Mouse (Mus musculus): ENCODE data around the gene Gna11. TPM values are rescaled to one million over a fixed set of nuclear protein-coding genes. Genes with fewer than 3 reads are reported as not detected.

Gna11 gene
- total RNA-seq, 2 experiments from 2014 or later, result 47.8 to 49.8 TPM

- DNase-seq, result no peak
These were observed 39.9 kb downstream of the Gna11 start for GRCm38 (mm10) chr10:81505016-81505664.

- DNase-seq, result peak; percentile 84 to 96
These were observed 42.3 kb downstream of the Gna11 start for GRCm38 (mm10) chr10:81502658-81503057.

DNA sequence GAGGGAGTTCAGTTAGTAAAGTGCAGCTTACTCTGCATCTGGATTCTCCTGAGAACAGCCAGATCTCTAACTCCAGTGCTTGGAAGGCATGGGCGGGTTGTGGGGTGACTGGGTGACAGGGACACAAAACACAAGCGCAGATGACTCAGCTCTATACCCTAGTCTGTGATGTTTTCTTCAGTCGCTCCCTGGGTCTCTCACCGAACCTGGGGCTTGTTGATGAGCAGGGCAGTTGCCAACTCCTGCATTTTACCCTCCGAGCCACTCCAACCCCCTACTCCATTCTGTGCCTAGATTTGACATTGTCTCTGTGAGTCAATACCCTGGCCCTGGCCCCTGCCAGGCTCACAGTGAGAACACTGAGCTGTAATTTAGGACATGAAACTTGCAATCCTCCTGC, 43.1 kb downstream of the Gna11 start:
- DNase-seq, result no peak

DNA sequence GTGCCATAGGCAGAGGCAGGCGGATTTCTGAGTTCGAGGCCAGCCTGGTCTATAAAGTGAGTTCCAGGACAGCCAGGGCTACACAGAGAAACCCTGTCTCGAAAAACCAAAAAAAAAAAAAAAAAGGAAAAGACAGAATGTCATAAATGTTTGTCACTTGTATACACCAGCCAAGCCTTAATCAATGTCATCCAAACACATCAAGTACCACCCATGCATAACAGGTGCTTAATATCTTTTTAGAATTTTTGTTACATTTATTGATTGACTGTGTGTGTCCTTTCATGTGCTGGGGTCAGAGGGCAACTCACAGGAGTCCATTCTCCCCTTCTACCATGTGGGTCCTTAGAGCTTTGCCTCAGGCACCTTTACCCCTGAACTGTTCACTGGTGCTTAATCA, 45.0 kb downstream of the Gna11 start, which contains the start of gene S1pr4:
Gene S1pr4, minus strand, starts transcription at position 101 of the 400 bp plus-strand sequence.
- no peak for DNase-seq

DNA sequence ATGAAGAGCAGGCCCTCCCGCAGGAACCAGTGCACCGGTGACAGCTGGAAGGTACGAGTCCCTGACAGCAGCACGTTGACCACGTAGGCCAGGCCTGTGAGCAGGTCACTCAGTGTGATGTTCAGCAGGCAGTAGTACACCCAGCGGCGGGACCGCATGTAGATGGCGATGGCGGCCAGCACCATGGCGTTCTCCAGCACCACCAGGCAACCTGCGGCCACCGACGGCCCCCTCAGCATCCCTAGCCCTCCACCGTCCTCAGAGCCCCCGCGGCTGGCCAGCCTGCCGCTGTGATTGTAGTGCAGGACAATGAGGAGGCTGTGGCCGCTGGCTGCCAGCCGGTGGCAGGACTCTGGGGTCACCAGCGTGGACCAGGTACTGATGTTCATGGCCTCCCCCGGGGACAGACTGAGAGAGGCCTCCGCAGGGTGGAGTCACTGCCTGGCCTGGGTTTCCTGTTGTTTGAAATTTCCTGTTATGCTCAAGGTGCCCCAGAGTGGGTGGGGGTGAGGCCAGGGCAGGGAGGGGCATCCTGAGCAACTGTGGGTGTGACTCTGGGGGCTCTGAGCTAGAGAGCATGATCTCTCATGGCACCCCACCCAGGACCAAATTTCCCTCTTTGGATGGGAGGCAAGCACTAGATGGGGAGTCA, 45.6 kb downstream of the Gna11 start:
- DNase-seq, result peak in 1 of 2 experiments; percentile 80

DNA sequence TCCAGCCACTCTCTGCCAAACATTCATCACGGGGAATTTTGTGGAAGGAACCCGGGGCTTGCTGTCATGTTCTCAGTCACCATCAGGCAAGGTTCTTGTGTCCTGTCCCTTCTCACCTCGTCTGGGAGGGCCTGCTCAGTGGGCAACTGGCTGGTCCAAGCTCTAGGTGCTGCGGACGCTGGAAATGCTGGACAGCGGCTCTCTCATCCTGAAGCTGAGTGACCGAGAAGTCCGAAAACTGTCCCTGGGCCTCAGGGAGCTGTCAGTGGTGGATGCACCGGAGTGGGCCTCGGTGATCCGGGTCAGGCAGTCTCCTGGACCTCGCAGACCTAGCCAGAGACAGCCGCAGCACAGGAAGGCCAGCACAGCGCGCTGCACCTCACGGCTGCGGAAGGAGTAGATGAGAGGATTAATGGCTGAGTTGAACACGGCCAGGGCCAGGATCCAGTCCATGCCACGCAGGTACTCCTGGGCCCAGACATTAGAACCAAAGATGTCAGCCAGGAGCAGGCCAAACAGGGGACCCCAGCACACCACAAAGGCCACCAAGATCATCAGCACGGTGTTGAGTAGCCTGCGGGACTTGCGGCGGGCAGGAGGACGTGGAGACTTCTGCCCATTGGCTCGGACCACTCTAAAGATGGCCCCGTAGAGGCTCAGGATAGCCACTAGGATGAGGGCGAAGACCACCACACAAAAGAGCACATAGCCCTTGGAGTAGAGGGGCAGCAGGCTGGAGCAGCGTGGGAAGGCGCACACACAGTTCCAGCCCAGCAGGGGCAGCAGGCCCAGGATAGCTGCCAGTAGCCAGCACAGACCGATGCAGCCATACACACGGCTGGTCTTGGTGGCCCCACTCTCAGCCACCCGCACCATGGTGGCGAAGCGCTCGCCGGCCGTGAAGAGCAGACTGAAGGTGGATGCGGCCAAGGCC, 46.4 kb downstream of the Gna11 start:
- DNase-seq, result no peak

DNA sequence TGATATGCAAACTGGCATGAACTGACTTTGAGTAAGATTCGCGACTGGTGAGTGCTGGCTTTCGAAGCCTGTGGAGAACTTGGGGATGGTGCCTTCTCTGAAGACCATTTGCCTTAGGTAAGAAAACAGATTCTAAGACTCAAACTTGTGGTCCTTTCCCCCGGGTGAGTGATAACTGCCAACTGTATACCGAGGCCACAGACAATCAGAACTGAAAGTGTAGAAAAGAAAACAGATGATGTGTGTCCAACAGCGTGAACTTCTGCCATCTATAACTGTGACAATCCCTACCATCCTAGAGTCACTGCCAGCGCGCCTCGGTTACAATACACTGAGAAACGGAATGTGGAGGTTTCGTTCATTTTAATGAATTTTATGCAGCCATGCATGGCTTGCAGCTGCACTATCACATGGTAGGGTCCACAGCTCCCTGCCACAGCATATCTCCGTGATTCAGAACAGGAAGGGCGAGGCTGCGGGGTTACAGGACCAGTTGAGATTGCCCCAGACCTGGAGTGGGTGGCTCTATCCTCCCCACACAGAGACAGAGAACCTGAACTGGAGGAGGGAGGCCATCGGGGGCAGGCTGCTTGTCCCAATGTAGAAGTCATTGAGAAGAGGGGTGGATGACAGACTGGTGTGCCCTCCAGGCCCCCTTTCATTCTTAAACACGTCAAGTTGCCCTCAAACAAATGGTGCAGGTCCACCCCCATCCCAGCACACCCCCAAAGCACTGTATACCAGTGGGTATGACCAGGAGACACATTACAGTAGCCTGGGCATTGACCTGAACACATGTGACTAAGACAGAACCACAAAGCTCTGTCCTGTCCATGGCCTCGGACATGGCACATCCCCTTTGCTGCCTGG, 47.4 kb downstream of the Gna11 start:
- DNase-seq, result no peak

DNA sequence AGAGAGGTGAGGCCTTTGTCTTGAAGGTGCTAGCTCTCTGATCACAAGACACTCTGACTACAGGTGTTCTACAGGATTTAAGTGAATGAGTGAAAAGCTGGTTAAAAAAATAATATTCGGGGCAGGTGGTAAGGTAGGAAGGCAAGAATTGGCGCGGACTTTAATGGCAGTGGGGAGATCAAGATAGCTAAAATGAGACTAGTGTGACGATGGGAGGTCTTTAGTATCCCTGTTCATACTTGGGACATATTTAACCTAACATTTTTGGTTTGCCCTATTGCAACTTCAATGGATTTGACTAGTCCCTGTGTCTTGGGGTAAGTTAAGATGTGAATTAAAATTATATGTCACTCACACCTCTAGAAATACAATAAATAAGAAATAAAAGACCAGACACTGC, 48.0 kb downstream of the Gna11 start:
- no peak for DNase-seq

GRCm38 (mm10) chr10:81496264-81496901, 48.6 kb downstream of the Gna11 start, which contains the start of gene Ncln:
Gene Ncln (minus strand): TSS chr10:81496392.
- DNase-seq, result peak; percentile 99

- DNase-seq, result no peak
These were observed 49.2 kb downstream of the Gna11 start for GRCm38 (mm10) chr10:81495616-81496263.

DNA sequence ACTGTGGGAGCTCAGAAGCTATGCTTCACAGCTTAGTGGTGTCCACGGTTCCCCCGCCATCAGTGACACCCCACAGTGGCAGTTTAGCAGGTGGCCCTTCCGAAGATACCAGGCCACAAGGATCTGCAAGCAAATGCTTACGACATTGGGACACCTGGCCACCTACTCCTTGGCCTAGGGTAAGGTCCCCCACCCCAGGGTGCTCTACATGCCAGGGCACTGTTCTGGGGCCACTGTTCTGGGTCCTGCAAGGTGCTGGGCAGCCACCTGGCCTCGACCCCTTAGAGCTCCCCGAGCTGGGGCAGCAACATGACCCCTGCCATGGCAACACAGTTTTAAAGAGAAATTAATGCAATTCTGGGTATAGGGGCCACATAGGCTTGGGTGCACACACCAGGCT, 49.8 kb downstream of the Gna11 start:
- no peak for DNase-seq

DNA sequence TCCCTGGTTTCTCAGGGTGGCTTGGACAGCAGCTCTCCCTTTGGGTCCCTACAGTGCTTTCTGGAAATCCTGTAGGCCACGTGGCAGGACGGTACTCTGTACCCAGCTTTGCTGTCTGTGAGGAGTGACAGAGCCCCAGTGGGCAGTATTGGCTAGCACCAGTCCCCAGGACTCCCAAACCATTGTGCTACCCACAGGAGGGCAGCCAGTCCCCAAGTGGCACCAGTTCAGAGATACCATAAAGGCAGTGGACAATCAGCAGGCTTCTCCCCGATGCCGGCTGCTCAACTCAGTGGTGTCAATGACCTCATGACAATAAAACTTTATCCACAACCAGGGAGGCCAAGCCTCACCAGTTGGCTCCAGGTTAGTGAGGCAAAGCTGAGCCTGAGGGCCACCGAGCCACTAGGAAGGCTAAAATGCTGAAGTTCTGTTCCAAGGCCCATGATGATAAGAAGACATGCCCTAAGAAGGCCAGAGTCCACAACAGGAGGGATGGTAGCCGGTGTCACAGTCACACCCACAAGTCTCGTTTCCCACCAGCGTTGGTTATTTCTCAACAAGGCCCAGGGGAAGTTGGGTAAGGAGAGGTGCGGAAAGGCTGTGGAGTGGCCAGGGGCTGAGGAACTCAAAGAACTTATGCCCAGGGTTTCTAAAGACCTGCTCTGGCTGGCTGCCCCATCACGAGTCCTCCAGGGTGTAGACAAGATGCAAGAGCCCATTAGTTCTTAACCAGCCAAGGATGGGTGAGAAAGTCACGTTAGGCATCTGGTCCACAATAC, 50.5 kb downstream of the Gna11 start:
- DNase-seq, result no peak

GRCm38 (mm10) chr10:81493601-81494220, 51.3 kb downstream of the Gna11 start:
- DNase-seq, result no peak

GRCm38 (mm10) chr10:81492606-81493240, 52.3 kb downstream of the Gna11 start:
- DNase-seq, result no peak

DNA sequence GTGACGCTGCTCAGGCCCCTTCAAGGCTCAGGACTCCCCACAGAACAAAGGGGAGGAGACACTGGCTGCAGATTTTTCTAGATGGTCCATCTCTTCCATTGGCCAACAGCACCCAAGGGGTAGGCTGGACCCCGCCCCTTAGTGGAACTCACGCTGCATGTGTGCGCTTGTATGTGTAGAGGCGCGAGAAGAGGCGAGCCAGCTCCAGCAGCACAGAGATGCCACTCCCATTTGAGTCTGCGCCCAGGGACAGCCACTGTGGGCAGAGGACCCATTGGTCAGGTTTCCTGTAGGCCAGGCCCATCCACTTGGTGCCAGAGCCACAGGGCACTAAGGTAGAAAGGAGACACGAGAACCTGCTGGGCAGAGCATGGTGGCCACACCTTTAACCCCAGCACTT, 54.0 kb downstream of the Gna11 start:
- no peak for DNase-seq

DNA sequence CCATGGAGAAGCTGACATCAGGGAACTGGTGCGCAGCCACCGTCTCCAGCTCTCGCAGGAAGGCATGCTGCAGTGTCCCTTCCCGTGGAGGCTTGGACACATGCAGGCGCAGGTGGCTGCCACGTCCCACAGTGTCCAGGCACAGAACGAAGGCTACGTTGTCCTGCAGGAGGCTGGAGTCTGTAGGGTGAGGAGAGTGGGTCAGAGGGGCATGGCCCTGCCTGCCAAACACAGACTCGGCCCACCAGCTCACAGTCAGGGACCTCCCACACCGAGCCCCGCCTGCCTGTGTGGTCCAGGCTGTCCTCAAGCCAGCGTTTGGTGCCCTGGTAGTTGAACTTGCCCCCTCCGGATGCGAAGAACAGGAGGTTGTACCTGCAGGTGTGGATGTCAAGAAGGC, 55.0 kb downstream of the Gna11 start:
- no peak for DNase-seq

GRCm38 (mm10) chr10:81488081-81488480, 56.9 kb downstream of the Gna11 start:
- no peak for DNase-seq

DNA sequence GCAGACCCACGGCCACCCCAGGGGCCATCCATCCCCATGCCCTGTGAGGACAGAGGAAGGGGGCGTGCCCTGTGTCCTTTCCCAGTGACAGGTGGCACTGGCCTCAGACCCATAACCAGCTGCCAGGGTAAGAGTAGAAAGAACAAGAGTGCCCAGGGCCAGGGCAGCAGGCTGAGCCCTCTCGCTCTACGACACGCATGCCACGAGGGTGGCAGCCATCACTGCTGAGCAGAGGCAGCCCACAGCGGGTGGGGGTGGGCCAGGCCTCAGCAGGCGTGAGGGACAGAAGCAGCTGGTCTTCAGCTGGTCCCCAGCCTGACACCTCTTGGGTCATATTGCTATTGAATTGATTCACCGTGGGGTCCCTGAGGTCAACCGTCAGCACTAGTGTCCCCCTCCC, 58.5 kb downstream of the Gna11 start:
- DNase-seq, result no peak

GRCm38 (mm10) chr10:81485479-81486018, 59.4 kb downstream of the Gna11 start:
- DNase-seq, result no peak
